Mouse (Mus musculus): ENCODE data around the gene Pttg1ip.

- TF ChIP-seq POLR2A (IDR thresholded peaks at IDR 0.05; ENCODE audit: insufficient read length, low read depth), result no peak
- TF ChIP-seq E2F4 (IDR thresholded peaks at IDR 0.05; ENCODE audit: insufficient read depth), result no peak
- no peak for TF ChIP-seq POLR2AphosphoS2 (IDR thresholded peaks at IDR 0.05; ENCODE audit: insufficient read length, low read depth)
- no peak for TF ChIP-seq MYOD1 (IDR thresholded peaks at IDR 0.05; ENCODE audit: control insufficient read depth in 1 of 3, insufficient read length in 2 of 3, low read depth in 2 of 3)
- no peak for TF ChIP-seq USF1 (IDR thresholded peaks at IDR 0.05; ENCODE audit: low read depth)
- TF ChIP-seq MAX (IDR thresholded peaks at IDR 0.05; ENCODE audit: low read depth), result no peak
- no peak for TF ChIP-seq TCF12 (IDR thresholded peaks at IDR 0.05; ENCODE audit: insufficient read depth, poor library complexity, severe bottlenecking)
- TF ChIP-seq CEBPB (IDR thresholded peaks at IDR 0.05; ENCODE audit: insufficient read depth, poor library complexity, severe bottlenecking), result no peak
- no peak for TF ChIP-seq MYOG (IDR thresholded peaks at IDR 0.05; ENCODE audit: control insufficient read depth in 1 of 3, insufficient read depth in 1 of 3, insufficient read length in 2 of 3, low read depth in 2 of 3)
Observed at GRCm38 (mm10) chr10:77537215-77538209, 44.0 kb upstream of the Pttg1ip start.

Measured in myocyte (in vitro differentiated cells).